Mouse (Mus musculus) adrenal gland, adult 2 months (tissue): ENCODE data around the gene Higd1a. TPM values are rescaled to one million over a fixed set of nuclear protein-coding genes. Genes with fewer than 3 reads are reported as not detected.

Experiments
- DNase-seq: peaks from one replicate; pipeline ENCODE4 v3.0.0; 2021
- long read RNA-seq: library from polyadenylated mRNA; stranded (forward); transcript quantifications from one replicate; pipeline ENCODE4 v2.0.0, GENCODE M21; 2021
- polyA plus RNA-seq: library from polyadenylated mRNA; depleted of rRNA; stranded (reverse); fragments of >200 nt; gene quantifications from 2 replicates; pipeline ENCODE4 v1.2.3, GENCODE M21; 2012; rRNA removed
- total RNA-seq, 2 experiments: library from RNA; stranded (reverse); gene quantifications; 2 replicates each; pipeline ENCODE4 v1.2.3; 2021

Gene Higd1a
- total RNA-seq (100 to 1,000 TPM in 1 of 2 experiments, 10 to 100 TPM in 1; 44.6 to 103 TPM), polyA plus RNA-seq (15.4 and 20.8 TPM in 2 replicates)
- long read RNA-seq, transcript Higd1a-201 (4 exons, 2,232 nt): major isoform, 146 of 167 reads
- long read RNA-seq, partial matches to known transcripts: 0 of 167 reads
- long read RNA-seq, other reads (novel, unspliced or antisense): 17 of 167 reads

DNA sequence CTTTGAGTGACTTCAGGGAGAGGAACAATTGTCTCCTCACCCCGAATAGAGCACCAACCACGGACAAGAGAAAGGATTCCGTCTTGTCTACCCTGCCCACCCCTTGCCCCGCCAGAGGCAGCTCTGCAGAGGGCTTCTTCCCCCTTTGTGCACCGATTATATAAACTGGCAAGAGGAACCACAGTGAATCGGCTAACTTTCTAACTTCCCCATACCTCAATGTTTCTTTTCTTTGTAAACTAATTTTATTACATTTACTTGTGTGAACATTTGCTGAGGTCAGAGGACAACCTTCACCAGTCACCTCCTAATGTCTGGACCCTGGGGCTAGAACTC lies at the start of gene Higd1a:
Gene Higd1a (minus strand): TSS at position 210 of the 336 bp plus-strand sequence.
- DNase-seq: no peak

DNA sequence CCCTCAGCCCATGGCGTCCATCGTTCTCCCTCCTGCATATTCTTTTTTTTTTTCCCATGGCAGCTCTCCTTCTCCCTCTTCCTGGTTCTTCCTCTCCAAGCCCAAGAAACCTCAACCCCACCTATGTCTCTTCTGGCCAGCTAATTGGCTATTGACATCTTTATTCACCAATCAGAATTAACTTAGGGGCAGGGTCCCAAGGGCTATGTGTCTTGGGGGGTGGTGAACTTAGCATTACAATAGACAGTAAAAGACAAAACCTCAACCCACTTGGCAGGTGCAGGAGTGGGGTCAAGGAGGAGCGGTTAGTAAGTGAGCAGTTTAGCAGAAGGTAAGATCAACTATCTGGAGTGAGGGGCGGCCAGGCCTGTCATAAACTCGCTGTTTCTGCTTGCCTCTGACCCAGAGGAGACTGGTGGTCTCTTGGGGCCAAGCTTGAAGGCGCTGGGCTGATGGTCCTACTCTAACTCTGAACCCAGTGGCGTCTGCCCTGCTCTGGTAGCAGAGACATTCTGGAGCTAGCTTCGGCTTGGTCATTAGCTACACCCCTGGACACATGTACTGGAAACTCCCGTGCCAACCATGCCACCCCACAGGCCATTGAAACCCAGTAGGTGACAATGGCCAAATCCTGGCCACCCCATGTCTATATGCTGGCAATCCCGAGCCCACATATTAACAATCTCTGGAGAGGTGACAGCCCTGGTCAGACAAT lies 49.4 kb upstream of the Higd1a start:
- DNase-seq: peak; percentile 0

DNA sequence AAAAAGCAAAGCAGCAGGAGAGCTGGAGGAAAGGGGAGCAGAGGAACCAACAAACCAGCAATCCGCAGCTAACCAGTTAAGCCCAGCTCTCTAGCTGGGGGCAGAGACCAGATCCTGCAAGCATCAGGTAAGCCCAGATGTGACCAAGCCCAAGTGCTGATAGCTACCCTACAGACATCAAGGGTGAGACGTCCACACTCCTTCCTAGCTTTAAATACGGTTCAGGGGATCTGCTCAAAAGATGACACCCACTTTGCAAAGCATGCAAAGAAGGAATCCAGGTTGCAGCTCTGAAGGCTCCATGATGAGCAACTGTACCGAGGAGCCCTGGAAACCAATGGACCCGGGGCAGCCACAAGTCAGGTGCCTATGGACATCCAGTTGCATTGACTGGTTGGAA lies 48.3 kb upstream of the Higd1a start:
- DNase-seq: peak; percentile 0

DNA sequence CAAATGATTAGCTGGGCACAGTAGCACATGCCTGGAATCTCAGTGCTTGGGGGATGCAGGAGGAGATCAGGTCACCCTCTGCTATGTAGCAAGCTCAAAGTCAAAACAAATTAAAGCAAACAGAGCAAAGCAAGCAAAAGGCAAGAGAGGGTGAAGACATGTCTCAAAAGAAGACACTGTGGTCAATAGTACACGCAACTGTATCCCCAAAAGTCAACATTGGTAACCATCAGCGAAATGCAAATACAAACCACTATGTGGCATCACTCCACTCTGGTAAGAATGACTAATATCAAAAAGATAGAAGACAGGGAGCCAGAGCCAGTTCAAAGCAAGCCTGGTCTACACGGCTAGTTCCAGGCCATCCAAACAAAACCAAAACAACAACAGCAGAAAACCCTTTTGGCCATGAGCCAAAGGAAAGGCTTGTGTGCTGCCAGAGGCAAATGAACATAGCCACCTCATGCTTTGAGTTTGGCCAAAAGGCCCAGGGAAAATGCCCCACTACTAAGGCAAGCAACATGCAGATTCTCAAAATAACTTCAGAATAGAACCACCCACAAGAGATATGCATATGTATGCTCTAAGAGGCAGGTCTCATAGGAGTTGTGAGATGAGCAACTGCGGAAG lies 47.5 kb upstream of the Higd1a start:
- DNase-seq: peak; percentile 19

DNA sequence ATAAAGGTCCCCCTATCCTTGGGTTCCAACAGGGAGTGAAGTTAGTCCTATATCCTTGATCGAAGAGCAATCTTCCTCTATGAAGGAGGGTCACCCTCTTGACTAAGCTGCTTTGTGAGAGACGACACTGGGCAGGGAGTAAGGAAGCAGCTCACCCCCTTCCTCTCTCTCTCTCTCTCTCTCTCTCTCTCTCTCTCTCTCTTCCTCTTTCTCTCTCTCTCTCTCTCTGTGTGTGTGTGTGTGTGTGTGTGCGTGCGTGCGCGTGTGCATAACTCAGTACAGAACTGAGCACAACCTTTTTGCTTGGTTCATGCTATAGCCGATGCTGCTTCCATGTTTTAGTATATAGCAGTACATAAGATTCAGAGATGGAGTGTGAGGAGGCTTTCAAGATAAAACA lies 46.8 kb upstream of the Higd1a start:
- no peak for DNase-seq

DNA sequence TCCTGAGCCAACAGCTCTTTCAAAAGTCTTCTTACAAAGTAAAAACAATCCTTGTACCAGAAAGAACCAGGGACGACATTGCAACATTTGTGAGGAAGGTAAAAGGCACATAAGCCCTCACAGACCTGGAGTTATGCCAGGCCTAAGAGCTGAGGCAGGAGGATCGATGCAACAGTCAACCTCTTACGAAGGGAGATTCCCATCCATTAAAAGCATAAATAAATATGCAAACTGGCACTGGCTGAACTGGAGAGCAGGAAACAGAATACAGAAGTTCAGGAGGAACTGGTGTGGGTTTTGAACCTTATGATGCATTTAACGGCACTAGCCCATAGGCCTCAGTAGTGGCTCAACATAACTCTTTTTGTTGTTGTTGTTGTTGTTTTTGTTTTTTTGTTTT lies 46.2 kb upstream of the Higd1a start:
- DNase-seq: no peak

DNA sequence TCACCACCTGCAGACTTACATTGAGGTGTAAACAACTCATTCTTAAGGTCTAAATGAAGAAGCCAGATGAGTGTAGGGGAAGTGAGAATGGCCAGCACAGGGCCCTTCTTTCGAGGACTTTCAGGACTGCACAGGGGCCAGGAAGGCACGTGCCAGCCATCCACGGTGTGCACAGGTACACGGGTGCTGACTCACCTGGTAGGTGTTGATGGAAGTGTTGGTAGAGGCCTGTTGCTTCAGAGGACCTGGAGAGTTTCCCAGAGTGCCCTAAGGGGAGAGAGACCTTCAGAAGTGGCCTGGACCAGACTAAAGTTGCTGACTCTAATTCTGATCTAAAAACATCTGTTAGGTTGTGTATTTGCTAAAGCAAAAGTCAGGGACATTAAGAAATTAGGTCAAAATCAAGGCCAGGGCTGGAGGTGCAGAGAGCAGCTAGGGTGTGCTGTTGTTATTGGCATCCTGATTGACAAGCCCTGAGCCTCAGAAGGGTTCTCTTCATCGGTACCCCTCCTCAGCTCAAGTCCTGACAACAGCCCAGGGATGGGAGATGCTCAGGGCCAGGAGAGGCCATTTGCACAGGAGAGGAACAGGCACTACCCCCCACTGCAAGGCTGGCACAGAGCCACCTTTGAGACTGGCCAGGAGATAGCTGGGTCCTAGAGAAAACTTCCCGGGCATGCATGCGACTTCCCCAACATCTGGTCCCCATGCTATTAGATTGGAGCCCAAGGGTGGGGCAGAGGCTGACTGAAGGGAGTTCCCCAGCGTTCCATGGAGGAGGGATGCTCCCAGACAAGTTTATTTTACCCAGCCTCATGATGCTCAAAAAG lies 45.5 kb upstream of the Higd1a start:
- DNase-seq: peak; percentile 69

DNA sequence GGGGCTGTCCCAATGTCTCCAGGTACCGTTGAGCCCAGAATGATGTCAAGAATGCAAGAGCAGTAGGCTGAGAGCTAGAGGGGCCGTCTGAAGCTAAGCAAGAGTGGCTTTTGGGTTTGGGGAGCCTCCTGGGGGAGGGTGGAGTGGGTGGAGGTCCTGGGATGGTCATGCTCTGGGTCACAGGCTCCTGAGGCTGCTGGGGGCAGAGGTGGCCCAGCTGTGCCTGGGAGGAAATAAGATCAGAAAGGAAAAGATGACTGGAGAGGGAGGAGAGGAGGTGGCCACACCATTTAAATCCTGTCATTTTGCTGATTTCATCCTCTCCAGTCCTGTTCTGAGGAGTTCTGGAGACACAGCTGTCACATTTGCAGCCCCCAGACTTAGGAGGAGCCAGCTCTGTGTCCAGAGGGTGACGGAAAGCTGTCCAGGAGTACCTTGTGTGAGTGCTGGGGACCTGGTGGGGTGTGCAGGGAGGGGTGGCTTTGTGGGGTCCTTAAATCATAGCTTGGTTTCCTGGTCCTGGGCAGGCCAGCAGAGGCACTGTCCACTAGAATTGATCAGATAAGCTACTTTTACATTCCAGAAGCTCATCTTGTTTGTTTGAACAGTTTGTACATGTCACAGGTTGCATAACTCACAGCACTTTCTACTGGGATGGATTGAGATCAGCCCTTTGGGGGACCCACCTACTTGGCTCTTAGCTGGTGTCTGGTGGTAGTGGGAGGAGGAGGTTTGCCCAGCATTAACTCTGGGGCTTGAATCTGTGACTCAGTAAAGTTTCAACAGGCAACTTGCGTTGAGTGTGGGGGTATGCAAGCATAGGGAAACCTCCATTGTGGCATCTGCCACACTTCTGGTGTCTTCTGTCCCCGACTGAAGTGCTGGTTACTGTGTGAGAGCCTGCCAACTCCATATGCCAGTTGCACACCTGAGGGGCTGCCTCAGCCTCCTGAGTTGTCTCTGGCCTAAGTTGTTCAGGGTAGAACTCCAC lies 43.8 kb upstream of the Higd1a start:
- DNase-seq: peak; percentile 5

DNA sequence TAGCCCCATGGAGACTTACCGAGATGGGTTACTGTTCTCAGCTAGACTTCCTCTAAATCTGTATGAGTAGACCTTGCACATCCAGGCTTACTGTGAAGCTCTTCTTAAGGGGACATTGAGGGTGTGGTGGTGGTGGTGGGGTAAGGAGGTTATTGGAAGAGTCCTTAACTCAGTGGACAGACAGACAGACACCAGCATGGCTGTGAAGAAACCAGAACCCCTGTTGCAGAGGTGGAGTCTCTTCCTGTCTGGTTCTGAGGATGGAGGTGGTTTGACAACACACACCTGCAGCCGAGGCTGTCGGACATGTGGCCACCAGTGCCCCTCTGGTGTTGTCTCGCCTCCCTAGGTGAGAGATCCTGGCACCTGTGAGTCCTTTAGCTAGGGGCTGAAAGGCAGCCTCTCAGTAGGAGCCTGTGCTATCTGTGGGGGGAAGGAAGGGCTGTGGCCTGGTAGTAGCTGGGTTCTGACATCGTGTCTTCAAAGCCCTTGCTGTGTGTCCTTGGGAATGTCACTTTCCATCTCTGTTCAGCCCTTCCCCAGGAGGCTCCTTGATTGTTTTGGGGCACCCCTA lies 42.2 kb upstream of the Higd1a start:
- peak; percentile 3 for DNase-seq

DNA sequence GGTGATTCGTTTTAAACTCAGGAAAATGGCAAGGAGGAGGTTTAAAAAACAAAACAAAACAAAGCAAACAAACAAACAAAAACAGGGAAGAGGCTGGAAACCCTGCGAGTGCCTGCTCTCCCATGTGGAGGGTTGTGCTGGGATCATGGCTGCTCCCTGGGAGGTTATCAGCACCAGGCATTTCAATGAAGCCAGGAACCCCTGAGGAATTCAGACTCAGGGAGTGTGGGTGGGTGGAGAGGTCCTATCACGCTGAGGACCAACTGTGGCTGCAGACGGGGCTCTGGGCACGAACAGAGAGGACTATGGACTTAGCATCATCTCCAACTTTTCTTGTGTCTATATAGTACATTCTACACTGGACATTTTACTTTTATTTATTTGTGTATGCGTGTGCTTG lies 41.1 kb upstream of the Higd1a start:
- DNase-seq: peak; percentile 1

DNA sequence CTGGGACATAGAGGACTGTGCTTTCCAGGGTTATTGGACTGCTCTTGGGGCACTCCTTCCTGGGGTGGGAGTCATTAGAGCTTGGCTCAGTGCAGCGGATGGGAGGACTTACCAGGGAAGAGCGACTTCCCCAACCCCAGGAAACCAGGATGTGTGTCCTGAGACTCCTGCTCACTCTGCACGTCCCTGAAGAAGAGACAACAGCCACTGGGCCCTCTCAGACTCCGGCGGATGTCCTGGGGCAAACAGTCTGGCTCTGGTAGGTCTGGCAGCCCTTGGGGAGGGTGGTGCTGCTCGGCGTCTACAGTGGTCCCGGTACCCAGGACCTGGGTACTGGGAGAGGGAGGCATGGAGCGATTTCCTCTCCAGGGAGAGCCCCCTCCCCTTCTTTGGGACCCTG lies 40.1 kb upstream of the Higd1a start, which contains the start of gene Ackr2:
Gene Ackr2 (plus strand): TSS at position 111 of the 400 bp plus-strand sequence.
- DNase-seq: peak; percentile 7

DNA sequence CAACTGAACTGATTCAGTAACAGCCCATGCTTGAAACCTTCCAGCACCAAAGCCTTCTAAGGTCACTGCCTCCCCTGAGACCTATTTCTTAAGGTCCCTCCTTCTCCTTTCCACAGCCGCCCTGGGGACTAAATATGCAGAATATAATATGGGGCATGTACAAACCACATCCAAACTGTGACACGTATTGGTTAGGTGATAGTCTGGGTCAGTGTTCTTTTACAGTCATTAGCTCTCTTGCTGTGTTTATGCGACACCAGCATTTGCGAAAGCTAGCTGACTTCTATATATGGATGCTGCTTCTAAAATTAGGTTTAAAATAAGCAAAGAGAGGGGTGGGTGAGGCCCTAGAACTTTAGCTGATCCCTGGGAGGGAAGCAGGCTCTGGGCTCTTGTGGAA lies 38.7 kb upstream of the Higd1a start:
- peak; percentile 2 for DNase-seq

DNA sequence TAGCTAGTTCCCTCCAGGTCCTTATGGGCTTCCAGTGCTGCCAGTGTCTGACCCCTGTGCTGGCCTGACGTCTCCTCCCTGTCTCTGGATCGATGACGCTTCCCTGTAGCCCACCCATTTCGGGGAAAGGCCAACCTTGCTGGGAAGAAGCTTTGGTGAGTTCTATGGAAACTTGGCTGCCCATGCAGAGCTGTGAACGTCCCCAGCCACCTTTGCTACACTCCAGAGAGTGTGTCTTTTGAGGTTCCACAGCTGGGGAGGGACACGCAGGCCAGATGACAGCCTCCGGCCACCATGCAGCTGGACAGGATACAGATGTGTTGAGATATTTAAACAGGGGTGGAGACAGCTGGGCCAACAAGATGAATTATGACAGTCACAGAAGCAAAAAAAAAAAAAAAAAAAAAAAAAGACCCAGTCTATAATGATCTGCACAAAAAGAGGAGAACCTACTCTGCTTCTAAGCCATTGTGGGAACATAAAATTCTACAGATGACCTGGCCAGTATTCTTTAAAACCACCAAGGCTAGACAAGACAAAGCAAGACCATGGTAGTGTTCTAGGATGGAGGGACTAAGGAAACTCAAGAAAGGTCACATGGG lies 37.3 kb upstream of the Higd1a start:
- peak; percentile 17 for DNase-seq

DNA sequence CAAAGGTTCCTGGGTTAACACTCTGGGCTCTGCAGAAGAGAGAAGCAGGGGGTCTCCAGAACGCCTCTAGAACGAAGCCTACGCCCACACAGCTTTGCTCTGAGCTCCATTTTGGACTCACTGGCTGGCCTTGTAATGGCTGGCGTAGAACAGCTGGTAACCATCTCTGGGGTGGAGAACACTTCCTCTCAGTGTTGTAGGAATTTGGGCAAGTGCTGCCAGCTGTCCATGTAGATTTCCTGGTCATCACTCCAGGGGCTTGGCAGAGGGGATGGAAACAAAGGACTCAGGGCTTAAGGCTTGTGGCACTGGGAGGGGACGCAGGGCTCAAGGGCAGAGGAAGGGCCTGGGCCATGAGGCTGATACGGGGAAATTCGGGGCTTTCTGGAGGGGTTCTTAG lies 36.3 kb upstream of the Higd1a start:
- peak; percentile 3 for DNase-seq

DNA sequence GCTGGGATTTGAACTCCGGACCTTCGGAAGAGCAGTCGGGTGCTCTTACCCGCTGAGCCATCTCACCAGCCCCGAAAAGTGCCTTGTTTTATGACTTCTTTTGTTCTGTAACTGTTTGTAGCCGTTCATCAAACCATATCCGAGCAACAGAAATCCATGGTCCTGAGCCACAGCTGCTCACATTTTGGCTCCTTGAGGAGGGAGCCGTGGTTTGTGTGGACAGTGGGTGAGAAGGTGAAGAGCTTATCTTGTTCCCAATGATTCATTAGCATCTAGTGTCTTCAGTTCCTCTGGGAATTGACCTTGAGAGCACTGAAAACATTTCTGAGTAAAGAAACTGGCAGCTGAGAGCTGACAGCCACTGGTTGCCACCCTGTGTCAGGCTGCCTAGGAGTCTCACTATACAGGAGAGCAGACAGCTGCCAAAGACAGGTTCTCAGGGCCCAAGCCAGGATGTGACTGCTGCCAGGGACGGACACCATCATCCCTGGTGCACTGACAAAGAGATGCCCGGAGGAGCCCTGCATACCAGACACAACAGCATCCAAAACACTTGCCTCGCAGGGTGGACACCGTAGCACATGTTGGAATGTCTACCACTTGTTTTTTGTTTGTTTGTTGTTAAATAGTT lies 34.0 kb upstream of the Higd1a start:
- peak; percentile 50 for DNase-seq

DNA sequence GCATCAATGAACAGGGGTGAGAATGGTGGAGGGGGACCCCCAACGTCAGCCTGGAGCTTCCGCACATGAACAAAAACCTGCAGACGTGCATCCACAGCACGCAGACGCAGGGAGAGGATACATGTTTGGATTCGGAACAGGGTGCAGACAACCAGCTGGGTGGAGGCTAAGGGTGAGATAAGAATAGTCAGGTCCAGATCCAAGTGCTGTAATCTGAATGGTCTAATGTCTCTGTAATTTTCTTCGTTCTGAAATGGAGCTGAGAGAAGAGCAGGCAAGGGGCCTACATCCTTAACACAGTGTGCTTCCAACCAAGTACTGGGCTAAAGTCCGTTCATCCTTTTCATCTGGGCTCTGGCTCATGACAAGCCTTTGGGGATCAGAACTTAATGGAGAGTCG lies 33.1 kb upstream of the Higd1a start:
- no peak for DNase-seq

DNA sequence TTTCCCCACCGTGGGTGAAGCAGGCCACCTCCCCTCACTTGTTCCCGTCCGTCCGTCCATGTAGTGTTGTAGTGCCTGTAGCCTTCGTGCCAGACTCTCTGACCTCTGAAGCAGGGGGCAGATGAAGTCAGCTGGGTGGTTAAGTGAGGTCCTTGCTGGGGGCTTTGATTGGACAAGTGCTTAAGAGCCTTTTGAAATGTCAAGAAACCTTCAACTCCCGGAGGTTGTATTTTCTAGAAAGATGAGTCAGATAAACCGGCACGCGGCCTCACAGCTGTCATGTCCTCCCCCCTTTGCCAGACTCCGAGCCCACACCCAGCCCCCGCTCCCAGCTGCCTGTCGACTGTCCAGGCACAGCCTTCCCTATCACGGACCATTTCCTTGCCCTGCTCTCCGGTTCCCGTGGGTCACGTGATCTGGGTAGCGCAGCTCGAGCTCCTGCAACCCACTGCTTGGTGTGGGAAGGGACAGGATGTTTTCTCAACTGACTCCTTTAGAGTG lies 32.3 kb upstream of the Higd1a start:
- DNase-seq: peak; percentile 92

DNA sequence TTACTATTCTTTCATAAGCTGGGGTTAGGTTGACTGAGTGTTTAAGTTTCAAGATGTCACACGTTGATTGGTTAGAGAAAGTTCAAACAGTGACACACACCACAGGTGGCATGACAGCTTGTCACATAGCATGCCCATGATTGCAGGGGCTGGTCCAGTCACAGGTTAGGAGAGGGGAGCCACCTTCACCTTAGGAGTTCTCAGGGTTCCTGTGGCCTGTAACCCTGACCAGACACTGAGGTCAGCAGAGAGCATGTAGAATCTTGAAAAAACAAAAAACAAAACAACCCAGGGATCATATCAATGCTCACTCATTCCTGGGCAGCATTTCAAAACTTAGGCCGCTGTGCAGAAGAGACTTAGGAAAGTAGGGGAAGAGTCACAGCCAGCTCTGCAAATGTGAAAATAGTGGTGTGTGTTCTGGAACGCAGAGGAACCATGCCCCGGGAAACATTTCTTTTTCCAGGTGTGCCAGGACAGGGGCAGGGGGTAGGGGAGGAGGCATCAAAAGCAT lies 31.8 kb upstream of the Higd1a start:
- peak; percentile 72 for DNase-seq

DNA sequence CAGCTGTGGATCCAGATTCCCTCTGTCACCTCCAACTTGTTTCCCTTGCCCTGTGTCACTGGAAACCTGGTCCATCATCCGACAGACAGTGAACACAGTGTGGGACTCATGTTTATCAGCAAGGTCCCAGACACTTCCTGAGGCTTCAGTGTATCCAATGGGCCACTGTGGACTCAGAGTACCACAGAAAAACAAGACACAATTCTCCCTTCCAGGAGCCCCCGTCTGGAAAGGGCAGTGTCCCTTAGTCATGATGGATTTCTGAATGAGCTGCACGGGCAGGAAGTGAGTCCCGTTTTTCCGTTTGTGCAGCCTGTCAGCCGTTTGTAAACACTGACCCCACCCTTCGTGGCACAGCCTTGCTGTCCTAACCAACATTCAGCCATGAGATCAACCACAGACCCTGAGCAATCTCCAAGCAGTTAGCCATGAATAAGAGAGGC lies 23.9 kb upstream of the Higd1a start:
- peak; percentile 43 for DNase-seq

DNA sequence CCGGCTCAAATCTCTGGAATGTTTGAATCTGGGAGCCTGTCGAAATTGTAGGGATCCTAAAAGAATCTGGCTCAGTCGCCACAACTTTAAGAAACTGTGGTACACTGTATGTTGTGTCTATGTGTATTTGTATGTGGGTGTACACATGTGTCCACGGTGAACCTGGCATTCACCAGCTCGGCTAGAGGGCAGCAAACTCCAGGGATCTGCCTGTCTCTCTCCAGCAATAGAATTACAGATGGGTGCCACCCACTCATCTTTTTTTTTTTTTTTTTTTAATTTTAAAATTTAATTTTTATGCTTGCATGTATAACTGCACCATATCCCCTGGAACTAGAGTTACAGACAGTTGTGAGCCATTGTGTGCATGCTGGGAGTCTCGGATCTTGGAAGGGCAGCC lies 23.1 kb upstream of the Higd1a start:
- peak; percentile 43 for DNase-seq
